Mouse (Mus musculus): ENCODE data around the gene Il19. TPM values are rescaled to one million over a fixed set of nuclear protein-coding genes. Genes with fewer than 3 reads are reported as not detected.

Gene Il19
- total RNA-seq (2021) = not detected
- long read RNA-seq, experiment 1 = 0 reads
- long read RNA-seq, experiment 2 = 0 reads

DNA sequence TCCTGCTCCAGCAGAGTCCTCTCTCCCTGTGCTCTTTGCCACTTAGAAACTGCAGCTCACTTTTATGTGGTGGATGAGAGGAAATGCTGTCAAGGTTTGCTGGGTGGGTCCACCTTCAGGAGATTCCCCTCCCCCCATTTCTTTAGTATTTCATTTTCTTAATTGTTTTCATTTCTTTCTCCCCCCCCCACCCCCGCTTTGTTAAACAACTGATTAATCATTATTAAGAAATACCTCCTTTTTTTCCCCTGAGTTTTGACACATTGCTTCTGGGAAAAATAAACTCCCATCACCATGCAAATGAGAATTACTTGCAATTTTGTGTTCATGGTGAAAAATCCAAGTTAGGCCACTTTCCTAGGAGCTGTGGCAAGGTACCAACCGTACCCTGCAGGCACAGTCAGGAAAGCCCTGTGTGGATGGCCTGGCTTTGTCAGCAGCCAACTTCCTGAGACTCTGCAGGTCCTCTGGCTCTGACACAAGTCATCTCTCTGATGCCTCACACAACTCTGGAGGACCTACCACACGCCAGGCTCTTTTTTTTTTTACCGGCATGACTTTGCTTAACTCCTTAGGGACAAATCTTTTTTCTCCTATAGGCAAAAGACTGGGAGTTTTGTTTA is at the start of gene Il19:
Gene Il19 (minus strand): TSS at position 51 of the 623 bp plus-strand sequence.
- TF ChIP-seq CTCF (conservative IDR thresholded peaks at IDR 0.05) = no peak
- Histone ChIP-seq H3K27ac (no peak within 1 kb of the TSS), H3K4me3 (no peak within 1 kb of the TSS)
- no peak for DNase-seq (ENCODE audit: low spot score in 2 of 2)

DNA sequence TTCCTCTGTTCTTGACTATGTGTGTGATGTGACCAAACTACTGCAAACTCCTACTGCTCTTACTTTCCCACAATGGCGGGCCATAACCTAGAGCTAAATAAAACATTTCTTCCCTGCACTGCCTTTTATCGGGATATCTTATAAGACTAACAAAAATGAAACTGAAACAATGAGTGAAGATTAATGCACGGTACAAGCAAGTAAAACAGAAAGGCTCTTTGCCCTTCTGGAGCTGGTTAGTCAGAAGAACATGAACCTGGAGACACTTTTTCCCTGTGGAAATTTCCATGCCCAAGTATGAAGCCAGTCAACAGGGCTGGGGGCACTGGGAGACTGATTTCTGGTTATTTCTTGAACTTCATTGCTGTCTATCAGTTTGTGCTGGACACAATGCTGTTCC is 49.4 kb upstream of the Il19 start:
- no peak for TF ChIP-seq CTCF (conservative IDR thresholded peaks at IDR 0.05)
- no peak for DNase-seq (ENCODE audit: low spot score in 2 of 2)
- H3K4me3 ChIP-seq = no peak overlapping the region
- no peak overlapping the region for H3K27ac ChIP-seq

- no peak for TF ChIP-seq CTCF (conservative IDR thresholded peaks at IDR 0.05)
- Histone ChIP-seq H3K27ac (no peak overlapping the region), H3K4me3 (no peak overlapping the region)
- no peak for DNase-seq (ENCODE audit: low spot score in 2 of 2)
Measured at GRCm38 (mm10) chr1:130987418-130987817, 47.5 kb upstream of the Il19 start.

GRCm38 (mm10) chr1:130987001-130987400 is 47.1 kb upstream of the Il19 start:
- TF ChIP-seq CTCF (conservative IDR thresholded peaks at IDR 0.05) = no peak
- no peak overlapping the region for H3K4me3 ChIP-seq
- DNase-seq (ENCODE audit: low spot score in 2 of 2) = no peak
- no peak overlapping the region for H3K27ac ChIP-seq

DNA sequence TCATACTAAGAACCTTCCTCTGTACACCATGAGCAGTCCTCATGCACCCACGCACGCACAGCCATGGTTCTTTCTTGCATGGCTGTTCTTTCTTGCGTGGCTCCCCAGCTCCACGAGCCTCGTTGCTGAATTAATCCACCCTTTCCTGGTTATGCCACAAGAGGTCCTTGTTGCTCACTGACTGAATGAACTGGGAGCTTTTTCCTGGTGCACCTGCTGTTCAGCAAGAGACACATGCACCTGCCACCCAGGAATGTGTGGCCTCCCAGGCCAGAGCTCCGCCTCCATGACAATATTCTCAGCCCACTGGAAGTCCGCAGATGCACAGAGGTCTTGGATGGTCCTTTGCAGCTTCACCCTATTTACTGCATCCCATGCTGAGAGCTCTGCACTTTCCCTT is 44.5 kb upstream of the Il19 start:
- peak; percentile 67 for TF ChIP-seq CTCF (conservative IDR thresholded peaks at IDR 0.05)
- no peak overlapping the region for H3K27ac ChIP-seq
- no peak overlapping the region for H3K4me3 ChIP-seq
- peak; percentile 13 to 29 for DNase-seq (ENCODE audit: low spot score in 2 of 2)

DNA sequence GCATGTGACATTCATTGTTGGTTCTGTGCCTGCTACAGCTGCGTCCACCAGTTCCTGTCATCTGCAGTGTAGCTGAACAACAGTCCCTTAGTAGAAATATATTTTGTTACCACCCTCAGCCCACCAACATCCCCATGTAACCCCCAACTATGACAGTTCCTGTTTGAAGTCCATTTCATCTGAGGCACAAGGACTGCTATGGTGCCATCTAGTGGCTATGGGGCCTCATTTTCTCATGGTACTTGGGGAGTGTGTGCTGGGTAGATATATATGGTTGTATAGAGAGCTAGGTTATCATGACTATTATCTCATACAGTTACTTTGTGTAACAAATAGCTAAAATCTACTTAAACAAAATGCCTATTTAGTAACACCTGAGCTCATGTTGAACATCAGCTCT is 39.5 kb upstream of the Il19 start:
- H3K4me3 ChIP-seq = no peak overlapping the region
- DNase-seq (ENCODE audit: low spot score in 2 of 2) = peak; percentile 41 to 67
- TF ChIP-seq CTCF (conservative IDR thresholded peaks at IDR 0.05) = peak; percentile 88
- no peak overlapping the region for H3K27ac ChIP-seq

GRCm38 (mm10) chr1:130963891-130964290 is 24.0 kb upstream of the Il19 start:
- H3K27ac ChIP-seq = no peak overlapping the region
- DNase-seq (ENCODE audit: low spot score in 2 of 2) = no peak
- H3K4me3 ChIP-seq = no peak overlapping the region
- TF ChIP-seq CTCF (conservative IDR thresholded peaks at IDR 0.05) = no peak

- H3K4me3 ChIP-seq = no peak overlapping the region
- no peak for DNase-seq (ENCODE audit: low spot score in 2 of 2)
- TF ChIP-seq CTCF (conservative IDR thresholded peaks at IDR 0.05) = no peak
- no peak overlapping the region for H3K27ac ChIP-seq
Measured at GRCm38 (mm10) chr1:130946920-130947319, 7.0 kb upstream of the Il19 start.

GRCm38 (mm10) chr1:130941801-130942200 is 1.9 kb upstream of the Il19 start:
- DNase-seq (ENCODE audit: low spot score in 2 of 2) = no peak
- TF ChIP-seq CTCF (conservative IDR thresholded peaks at IDR 0.05) = no peak
- Histone ChIP-seq H3K4me3 (no peak overlapping the region), H3K27ac (no peak overlapping the region)

DNA sequence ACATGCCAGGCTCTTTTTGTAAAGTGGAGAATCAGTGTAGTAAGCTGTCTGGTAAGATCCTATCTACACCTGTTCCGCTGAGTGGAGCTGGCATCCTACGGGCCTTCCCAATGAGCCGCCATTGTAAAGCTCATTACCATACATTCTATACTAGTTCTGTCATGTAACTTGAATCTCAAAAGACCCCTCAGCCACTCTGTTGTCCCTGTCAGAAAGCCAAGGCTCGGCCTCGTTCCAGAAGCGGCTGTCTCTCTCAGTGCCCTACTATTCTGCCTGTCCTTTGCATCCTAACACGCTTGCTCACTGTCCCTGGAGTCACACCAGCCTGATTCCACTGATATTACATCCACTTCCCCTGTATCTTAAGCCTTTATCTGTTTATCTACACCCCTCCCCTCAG is 1.7 kb downstream of the Il19 start:
- no peak for DNase-seq (ENCODE audit: low spot score in 2 of 2)
- Histone ChIP-seq H3K4me3 (no peak overlapping the region), H3K27ac (no peak overlapping the region)
- TF ChIP-seq CTCF (conservative IDR thresholded peaks at IDR 0.05) = no peak

DNA sequence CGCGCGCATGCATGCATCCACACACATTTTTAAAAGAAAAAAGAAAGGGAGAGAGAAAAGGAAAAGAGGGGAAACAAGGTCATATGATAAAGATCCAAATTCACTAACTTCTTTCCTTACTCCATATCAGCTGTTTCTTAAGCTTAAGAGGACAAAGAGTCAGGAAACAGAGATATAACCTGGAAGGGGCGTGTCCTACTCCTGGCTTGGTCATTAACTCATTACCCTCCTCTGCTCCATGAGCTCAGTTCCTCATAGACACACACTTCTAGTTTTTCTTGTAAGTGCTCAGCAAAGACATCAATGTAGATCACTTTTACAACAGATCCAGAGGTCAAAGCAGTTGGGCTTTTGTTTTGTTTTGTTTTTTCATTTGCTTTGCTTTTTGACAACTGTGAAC is 2.7 kb downstream of the Il19 start:
- Histone ChIP-seq H3K27ac (no peak overlapping the region), H3K4me3 (no peak overlapping the region)
- TF ChIP-seq CTCF (conservative IDR thresholded peaks at IDR 0.05) = no peak
- DNase-seq (ENCODE audit: low spot score in 2 of 2) = no peak

GRCm38 (mm10) chr1:130936351-130936750 is 3.6 kb downstream of the Il19 start:
- no peak for TF ChIP-seq CTCF (conservative IDR thresholded peaks at IDR 0.05)
- DNase-seq (ENCODE audit: low spot score in 2 of 2) = no peak
- H3K4me3 ChIP-seq = no peak overlapping the region
- H3K27ac ChIP-seq = no peak overlapping the region

DNA sequence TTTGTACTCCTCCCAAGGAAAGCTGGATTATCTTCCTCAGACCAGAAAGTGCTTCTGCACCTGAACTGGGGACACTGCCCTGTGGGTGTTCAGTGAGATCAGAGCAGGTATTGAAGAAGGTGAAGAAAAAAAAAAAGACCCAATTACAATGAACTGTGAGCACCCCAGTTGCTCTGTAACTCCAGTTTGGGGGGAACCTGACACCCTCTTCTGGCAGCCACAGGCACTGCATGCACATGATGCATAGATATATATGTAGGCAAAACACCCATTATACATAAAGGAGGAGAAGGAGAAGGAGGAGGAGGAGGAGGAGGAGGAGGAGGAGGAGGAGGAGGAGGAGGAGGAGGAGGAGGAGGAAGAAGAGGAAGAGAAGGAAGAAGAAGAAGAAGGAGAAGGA is 13.4 kb downstream of the Il19 start:
- peak; percentile 42 for TF ChIP-seq CTCF (conservative IDR thresholded peaks at IDR 0.05)
- no peak for DNase-seq (ENCODE audit: low spot score in 2 of 2)
- no peak overlapping the region for H3K4me3 ChIP-seq

GRCm38 (mm10) chr1:130918323-130918980 is 21.5 kb downstream of the Il19 start:
- no peak overlapping the region for H3K27ac ChIP-seq
- DNase-seq (ENCODE audit: low spot score in 2 of 2) = no peak
- no peak overlapping the region for H3K4me3 ChIP-seq
- no peak for TF ChIP-seq CTCF (conservative IDR thresholded peaks at IDR 0.05)

More for the DNA sequence above, 13.4 kb downstream of the Il19 start:
- no peak overlapping the region for H3K27ac ChIP-seq

All from layer of hippocampus, adult 2 months (tissue).